ENCODE assay signal across 8 mouse cellular contexts in the genomic region with DNA sequence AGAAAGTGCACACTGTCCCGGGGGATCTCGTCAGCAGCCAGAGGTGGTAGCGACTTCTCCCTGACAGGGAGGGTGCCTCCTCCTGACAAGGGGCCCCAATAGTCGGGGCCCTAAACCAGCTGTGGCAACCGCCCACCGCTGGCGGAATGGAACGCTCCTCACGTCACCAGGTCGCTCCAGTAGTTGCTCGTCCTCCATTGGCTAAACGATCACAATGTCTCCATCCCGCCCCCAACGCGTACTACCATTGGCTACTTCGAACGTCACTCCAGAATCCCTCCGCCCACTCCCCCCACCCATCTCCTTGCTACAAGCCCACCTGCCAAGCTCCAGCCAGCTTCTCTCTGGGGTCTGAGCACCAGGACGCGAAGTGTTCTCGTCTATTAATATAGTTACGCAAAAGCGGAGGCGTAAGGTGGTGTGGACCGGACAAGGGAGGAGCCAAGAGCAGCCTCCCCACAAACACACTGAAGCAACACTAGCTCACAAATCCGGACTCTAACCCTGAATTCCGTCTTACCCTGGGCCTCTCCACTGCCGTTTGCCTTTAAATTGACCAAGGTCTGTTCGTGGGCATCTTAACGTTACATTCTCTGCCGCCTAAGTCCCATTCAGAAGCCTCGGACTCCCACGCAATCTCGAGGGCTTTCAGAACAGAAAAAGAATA. TPM values are rescaled to one million over a fixed set of nuclear protein-coding genes. Genes with fewer than 3 reads are reported as not detected.
DNase-seq lines count a peak whose midpoint lies in the region; ATAC-seq lines count a peak whose summit lies in the region.

Gene Zdhhc9 (minus strand): TSS at position 360 of the 667 bp plus-strand sequence.

- H3K9ac ChIP-seq in hindbrain, embryonic 15.5 days: peak within 1 kb of the TSS; percentile 60

- peak within 1 kb of the TSS; percentile 80 for H3K27ac ChIP-seq in hindbrain, embryonic 15.5 days (replicated peaks)

- ATAC-seq in hindbrain, embryonic 15.5 days (ENCODE audit: low FRiP score, low read depth): peak; percentile 99

- H3K27me3 ChIP-seq in hindbrain, embryonic 15.5 days: no peaks in the 10 kb centered on the region

- H3K9me3 ChIP-seq in hindbrain, embryonic 15.5 days: no peaks in the 10 kb centered on the region

- H3K4me3 ChIP-seq in hindbrain, embryonic 15.5 days: peak within 1 kb of the TSS; percentile 71

- peaks cover 28% of the 10 kb centered on the region for H3K4me1 ChIP-seq in hindbrain, embryonic 15.5 days (replicated peaks)

- peak; percentile 92 for DNase-seq in R1 (ENCODE audit: low read depth, low spot score)
- peak; percentile 88 to 91 for DNase-seq in cerebellum, postnatal 25 days
- DNase-seq in frontal cortex, postnatal 36 days (ENCODE audit: low spot score in 2 of 2): peak; percentile 88 to 89
- peak; percentile 68 for DNase-seq in left cerebral cortex, adult 11 months (ENCODE audit: low spot score)
- DNase-seq in lung, postnatal 4 days: peak; percentile 90
- peak; percentile 70 for DNase-seq in retina, postnatal 7 days (ENCODE audit: low read depth, low spot score)
- DNase-seq in urinary bladder, adult 2 months (ENCODE audit: low spot score): peak; percentile 66

- WGBS in hindbrain, embryonic 15.5 days: 18% methylated on average over 34 of the region's 34 CpGs

- peak within 1 kb of the TSS; percentile 56 for H3K4me2 ChIP-seq in hindbrain, embryonic 15.5 days

- no peaks in the 10 kb centered on the region for H3K36me3 ChIP-seq in hindbrain, embryonic 15.5 days

RNA-seq across cellular contexts. Expression of gene Zdhhc9, which starts in this region (rescaled TPM):
- 9.4 and 10.1 TPM in 2 replicates for polyA plus RNA-seq in hindbrain, embryonic 15.5 days (2015; fragmentation: Nextera tagmentation; extraction: Ambion mirVana)
- 38.5 and 39.0 TPM in 2 replicates for polyA plus RNA-seq in urinary bladder, adult 2 months (2012; rRNA removed)

Comparison
In these comparisons a context has a peak if more than half of its experiments do, and no peak if none do; other contexts are left out.
1. Peak in every context shown above with its lines: DNase-seq, ATAC-seq, H3K4me3 ChIP-seq and H3K27ac ChIP-seq.